Mouse (Mus musculus) c-Kit-negative CD71-positive TER-119-positive erythroid progenitor cells, embryonic 14.5 days (primary cell): ENCODE measurements around the gene Dbn1.

Experiments used
- DNase-seq: peaks from one replicate; pipeline ENCODE4 v3.0.0-alpha.2; 2013; ENCODE audit warnings: low read depth, low spot score

Dbn1 gene

GRCm38 (mm10) chr13:55510668-55511491 lies 23.0 kb upstream of the Dbn1 start:
- DNase-seq, result no peak

GRCm38 (mm10) chr13:55510332-55510667 lies 22.4 kb upstream of the Dbn1 start:
- DNase-seq, result no peak

- DNase-seq, result no peak
Observed at GRCm38 (mm10) chr13:55508531-55508930, 20.6 kb upstream of the Dbn1 start.

- no peak for DNase-seq
Observed at GRCm38 (mm10) chr13:55507877-55508276, 20.0 kb upstream of the Dbn1 start.

- DNase-seq, result no peak
Observed at GRCm38 (mm10) chr13:55506697-55507096, 18.8 kb upstream of the Dbn1 start.

GRCm38 (mm10) chr13:55505810-55506209 lies 17.9 kb upstream of the Dbn1 start:
- DNase-seq, result no peak

- DNase-seq, result no peak
Observed at GRCm38 (mm10) chr13:55504390-55504789, 16.5 kb upstream of the Dbn1 start.

- no peak for DNase-seq
Observed at GRCm38 (mm10) chr13:55502405-55502804, 14.5 kb upstream of the Dbn1 start.

- no peak for DNase-seq
Observed at GRCm38 (mm10) chr13:55500575-55500974, 12.7 kb upstream of the Dbn1 start.

- no peak for DNase-seq
Observed at GRCm38 (mm10) chr13:55498906-55499305, 11.0 kb upstream of the Dbn1 start.

GRCm38 (mm10) chr13:55496661-55497060 lies 8.8 kb upstream of the Dbn1 start:
- no peak for DNase-seq

GRCm38 (mm10) chr13:55495702-55496101 lies 7.8 kb upstream of the Dbn1 start:
- no peak for DNase-seq

GRCm38 (mm10) chr13:55494883-55495621 lies 7.1 kb upstream of the Dbn1 start:
- DNase-seq, result no peak

- DNase-seq, result no peak
Observed at GRCm38 (mm10) chr13:55494257-55494656, 6.3 kb upstream of the Dbn1 start.

GRCm38 (mm10) chr13:55486916-55487577 lies 864 bp downstream of the Dbn1 start:
- no peak for DNase-seq

GRCm38 (mm10) chr13:55486029-55486794 lies 1.7 kb downstream of the Dbn1 start:
- no peak for DNase-seq

GRCm38 (mm10) chr13:55484520-55485088 lies 3.3 kb downstream of the Dbn1 start:
- DNase-seq, result no peak

GRCm38 (mm10) chr13:55483593-55483992 lies 4.3 kb downstream of the Dbn1 start:
- no peak for DNase-seq

GRCm38 (mm10) chr13:55483071-55483470 lies 4.8 kb downstream of the Dbn1 start:
- no peak for DNase-seq

- DNase-seq, result no peak
Observed at GRCm38 (mm10) chr13:55482542-55482941, 5.4 kb downstream of the Dbn1 start.

- DNase-seq, result no peak
Observed at GRCm38 (mm10) chr13:55479929-55480328, 8.0 kb downstream of the Dbn1 start.
